Mouse (Mus musculus) olfactory bulb, adult 2 months (tissue): ENCODE measurements at regions not wholly inside any gene's neighbourhood (a gene's known extent, or its start where the extent isn't known, plus 50 kb on each side); places are given as distances from the start of the nearest gene placed in this dataset.

Experiments used
- H3K27ac ChIP-seq: fragments of 200-500 bp; 2 replicates; pipeline ENCODE4 v1.5.1; 2012; ENCODE audit warnings: low read depth, low read length; ENCODE audit not compliant: insufficient read depth
- H3K4me1 ChIP-seq: fragments of 200-500 bp; 2 replicates; pipeline ENCODE4 v1.6.1; 2012; ENCODE audit warnings: low read length; ENCODE audit not compliant: control insufficient read depth, insufficient read depth
- H3K4me3 ChIP-seq: fragments of 200-500 bp; 2 replicates; pipeline ENCODE4 v1.5.1; 2012; ENCODE audit warnings: mild to moderate bottlenecking, low read depth, low read length, moderate library complexity; ENCODE audit not compliant: insufficient read depth
- CTCF ChIP-seq: fragments of 200-500 bp; IDR thresholded peaks from 2 replicates; pipeline ENCODE4 v1.5.1; 2012; ENCODE audit warnings: low read depth, mild to moderate bottlenecking, low read length, moderate library complexity; ENCODE audit not compliant: insufficient read depth
- POLR2A ChIP-seq: fragments of 200-500 bp; IDR thresholded peaks from 2 replicates; pipeline ENCODE4 v1.6.1; 2012; ENCODE audit warnings: mild to moderate bottlenecking, low read depth, low read length, moderate library complexity; ENCODE audit not compliant: insufficient read depth
- WGBS: fragments of 180-500 bp; shearing (Covaris S2); methylation state at CpG from one replicate; pipeline ENCODE4 v1.1.7; 2018; 5-methylcytosine and 5-hydroxymethylcytosine counted together

DNA sequence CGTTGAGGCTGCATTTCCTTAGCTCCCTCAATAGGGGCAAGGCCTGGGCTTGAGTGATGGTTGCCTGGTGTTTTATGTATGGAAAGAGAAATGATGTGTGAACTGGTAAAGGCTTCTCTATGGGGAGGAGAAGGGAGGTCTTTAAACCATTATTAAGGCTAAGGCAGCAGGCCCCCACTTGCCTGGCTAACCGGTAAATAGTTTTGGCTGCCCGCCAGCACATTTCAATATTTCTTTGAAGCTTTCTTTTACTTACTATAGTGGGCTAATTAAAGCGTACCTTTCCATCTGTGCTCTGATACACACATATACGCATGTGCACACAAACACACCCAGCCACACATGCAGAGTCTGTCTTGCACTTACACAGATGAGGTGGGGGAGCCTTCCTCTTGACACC lies 123.9 kb upstream of the Slc35b3 start:
- TF ChIP-seq CTCF (no peak), POLR2A (no peak)
- no peak overlapping the region for H3K27ac ChIP-seq
- H3K4me1 ChIP-seq, result no peaks in the 10 kb centered on the region
- H3K4me3 ChIP-seq, result no peak overlapping the region
- 60% methylated on average over 5 of the region's 5 CpGs for WGBS

DNA sequence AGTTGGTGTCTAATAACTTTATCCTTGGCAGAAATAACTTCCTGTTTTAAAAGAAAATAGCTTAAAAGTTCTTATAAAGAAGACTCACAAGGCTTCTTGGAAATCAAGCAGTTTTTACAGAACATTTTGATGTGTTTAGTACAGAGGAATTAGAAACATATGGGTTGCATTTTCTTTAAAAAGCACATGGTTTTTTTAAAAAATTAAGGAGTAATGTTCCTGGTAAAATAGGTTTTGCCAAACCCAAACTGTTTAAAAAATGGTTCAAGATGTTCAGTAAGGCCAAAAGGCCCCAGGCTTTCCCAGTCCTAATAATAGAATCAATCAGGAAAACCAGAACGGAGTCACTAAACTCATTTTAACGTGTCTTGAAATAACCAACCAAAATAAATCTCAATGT lies 113.5 kb upstream of the Slc35b3 start:
- TF ChIP-seq CTCF (no peak), POLR2A (no peak)
- Histone ChIP-seq H3K27ac (no peak overlapping the region), H3K4me3 (no peak overlapping the region), H3K4me1 (no peaks in the 10 kb centered on the region)
- WGBS, result 70% methylated on average over 2 of the region's 2 CpGs

DNA sequence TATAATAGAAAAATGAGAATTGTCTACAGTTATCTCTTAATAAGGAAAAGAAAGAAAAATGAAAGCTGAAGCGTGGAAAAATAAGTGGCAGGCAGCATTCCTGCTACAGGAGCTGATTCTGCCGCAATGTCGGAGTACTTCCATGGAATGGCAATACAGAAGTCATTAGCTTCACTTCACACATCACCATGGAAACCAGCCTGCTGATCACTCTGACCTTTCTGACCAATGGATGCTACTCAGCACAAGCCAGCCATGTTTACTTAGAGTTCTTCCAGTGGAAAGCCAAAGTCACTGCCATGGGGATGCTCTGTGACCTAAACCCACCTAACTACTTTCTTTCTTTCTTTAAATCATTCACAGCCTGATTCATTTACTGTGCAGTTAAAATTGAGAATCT lies 71.6 kb upstream of the Slc35b3 start:
- Histone ChIP-seq H3K27ac (no peak overlapping the region), H3K4me1 (no peaks in the 10 kb centered on the region), H3K4me3 (no peak overlapping the region)
- TF ChIP-seq CTCF, result no peak
- TF ChIP-seq POLR2A, result no peak
- 90% methylated on average over 3 of the region's 3 CpGs for WGBS

- TF ChIP-seq CTCF, result no peak
- TF ChIP-seq POLR2A, result no peak
- WGBS, result 89% methylated on average over 13 of the region's 13 CpGs
- no peak overlapping the region for H3K27ac ChIP-seq
- no peak overlapping the region for H3K4me3 ChIP-seq
- H3K4me1 ChIP-seq, result no peaks in the 10 kb centered on the region
These were observed 59.5 kb upstream of the Slc35b3 start for GRCm38 (mm10) chr13:39020168-39020567.

DNA sequence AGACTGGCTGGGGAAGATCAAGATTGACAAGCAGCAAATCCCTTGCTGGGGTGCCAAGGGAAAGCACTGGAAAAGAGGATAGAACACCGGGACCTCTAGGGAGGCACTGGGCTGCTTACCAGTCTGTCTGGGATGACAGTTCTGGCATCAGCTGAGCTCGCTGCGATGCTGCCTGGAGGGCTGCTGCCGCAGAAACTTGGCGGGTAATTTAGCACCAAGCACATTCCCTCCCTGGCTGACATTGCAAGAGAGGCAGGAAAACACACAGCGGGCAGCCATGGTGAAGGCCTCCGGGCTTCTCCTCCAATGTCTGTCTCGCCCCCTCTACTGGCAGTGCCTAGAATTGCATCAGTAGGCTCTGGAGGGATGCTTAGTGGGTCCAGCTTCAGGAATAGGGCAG lies 51.0 kb upstream of the Slc35b3 start:
- H3K4me3 ChIP-seq, result no peak overlapping the region
- TF ChIP-seq CTCF (peak; percentile 66; the same call in 1 of the 2 replicates), POLR2A (no peak)
- WGBS, result 4% methylated on average over 8 of the region's 8 CpGs
- H3K27ac ChIP-seq, result no peak overlapping the region
- H3K4me1 ChIP-seq, result peaks cover 4% of the 10 kb centered on the region; the same call in 1 of the 2 replicates
